ENCODE assay signal across 22 mouse cellular contexts in genomic region chr17:89554754-89555153, GRCm38 (mm10).
"Had no signal": no experiment of that assay in that cellular context is flagged by ENCODE, and none has a peak within 500 bp of the region (broad histone marks: within the 10 kb centered on the region; RNA-seq: fewer than 3 reads in every experiment).

No protein-coding gene starts in this region.

- H3K27ac ChIP-seq: intestine, embryonic 15.5 days; limb, embryonic 12.5 days; limb, embryonic 15.5 days; liver, embryonic 14.5 days; macrophage; midbrain, embryonic 13.5 days; stomach, embryonic 15.5 days had no signal

- H3K4me1 ChIP-seq: intestine, embryonic 15.5 days; limb, embryonic 12.5 days; limb, embryonic 15.5 days; midbrain, embryonic 13.5 days; stomach, embryonic 15.5 days had no signal

- H3K9me3 ChIP-seq: intestine, embryonic 15.5 days; limb, embryonic 12.5 days; limb, embryonic 15.5 days; midbrain, embryonic 13.5 days; stomach, embryonic 15.5 days had no signal

- DNase-seq: kidney, adult 18-20 months; kidney, adult 9 months; kidney, postnatal 14 days; kidney, postnatal 4 days; layer of hippocampus, adult 9-11 months; layer of hippocampus, postnatal 36 days; left cerebral cortex, postnatal 4 days; liver, postnatal 0 days; lung, embryonic 14.5 days; right cerebral cortex, postnatal 25 days; spleen, adult 18-20 months; thymus, adult 18-20 months; thymus, postnatal 36 days had no signal

- H3K27me3 ChIP-seq: intestine, embryonic 15.5 days; limb, embryonic 12.5 days; limb, embryonic 15.5 days; midbrain, embryonic 13.5 days; stomach, embryonic 15.5 days had no signal

- H3K9ac ChIP-seq: intestine, embryonic 15.5 days; limb, embryonic 12.5 days; limb, embryonic 15.5 days; liver, embryonic 14.5 days; liver, postnatal 0 days; lung, embryonic 14.5 days; midbrain, embryonic 13.5 days; stomach, embryonic 15.5 days had no signal

- H3K36me3 ChIP-seq: intestine, embryonic 15.5 days; limb, embryonic 12.5 days; limb, embryonic 15.5 days; midbrain, embryonic 13.5 days; stomach, embryonic 15.5 days had no signal

- H3K4me2 ChIP-seq: intestine, embryonic 15.5 days; limb, embryonic 12.5 days; limb, embryonic 15.5 days; liver, embryonic 11.5 days; lung, embryonic 14.5 days; midbrain, embryonic 13.5 days; stomach, embryonic 15.5 days had no signal

- H3K4me3 ChIP-seq: intestine, embryonic 15.5 days; limb, embryonic 12.5 days; limb, embryonic 15.5 days; midbrain, embryonic 13.5 days; stomach, embryonic 15.5 days had no signal

- ATAC-seq: intestine, embryonic 15.5 days; liver, postnatal 0 days; lung, postnatal 0 days; midbrain, embryonic 13.5 days had no signal
